20 mouse cellular contexts compared by ENCODE assay signal in the genomic region with DNA sequence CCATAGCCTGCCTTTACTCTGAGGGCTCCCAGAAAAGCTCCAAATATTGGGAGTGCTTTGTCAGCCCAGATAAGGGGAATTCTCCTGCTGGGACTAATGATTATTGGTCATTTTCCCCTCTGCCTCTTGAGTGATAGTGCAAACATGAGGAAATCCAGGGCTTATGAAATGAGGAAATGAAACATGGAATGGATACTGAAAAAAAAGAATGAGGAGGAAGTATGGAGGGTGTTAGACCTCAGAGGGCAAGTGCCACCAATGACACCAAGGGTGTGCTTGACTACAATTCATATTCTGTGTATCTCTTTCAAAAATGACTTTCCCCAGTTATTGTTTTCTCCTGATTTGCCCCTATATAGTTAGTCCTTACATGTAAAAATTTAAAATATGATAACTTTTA.
DNase-seq lines count a peak whose midpoint lies in the region; ATAC-seq and TF ChIP-seq lines count a peak whose summit lies in the region.
"Had no signal": no experiment of that assay in that cellular context is flagged by ENCODE, and none has a peak within 500 bp of the region (broad histone marks: within the 10 kb centered on the region; RNA-seq: fewer than 3 reads in every experiment).

No protein-coding gene starts in this region.

- no peak for TF ChIP-seq CTCF in layer of hippocampus, adult 2 months (conservative IDR thresholded peaks at IDR 0.05)

- DNase-seq in layer of hippocampus, adult 2 months (ENCODE audit: low spot score in 2 of 2): no peak
- DNase-seq in layer of hippocampus, postnatal 14 days (ENCODE audit: low spot score in 2 of 2): no peak
- no peak for DNase-seq in adrenal gland, adult 8-10 months
- DNase-seq: adrenal gland, adult 2 months; adrenal gland, postnatal 25 days; B cell, adult 2 months; cerebellum, adult 11-12 months; cerebellum, adult 8-10 months; forebrain, postnatal 0 days; gastrocnemius, adult 2 months; gastrocnemius, postnatal 14 days had no signal

- H3K4me3 ChIP-seq in layer of hippocampus, adult 2 months: no peak overlapping the region
- H3K4me3 ChIP-seq: embryonic facial prominence, embryonic 12.5 days; embryonic facial prominence, embryonic 15.5 days; gastrocnemius, adult 2 months; heart, adult 2 months; hindbrain, embryonic 12.5 days; hindbrain, embryonic 15.5 days had no signal

- peak; percentile 87 for ATAC-seq in common myeloid progenitor, adult 5-6 weeks (replicated peaks; ENCODE audit: low read depth, poor library complexity, severe bottlenecking)
- ATAC-seq in megakaryocyte, adult 5-6 weeks (ENCODE audit: poor library complexity, severe bottlenecking): peak; percentile 82
- no peak for ATAC-seq in CD4-positive, CD25-positive, alpha-beta regulatory T cell, adult 4 months
- ATAC-seq: forebrain, embryonic 14.5 days; forebrain, postnatal 0 days had no signal

- H3K27ac ChIP-seq in layer of hippocampus, adult 2 months: peak overlapping the region; percentile 53; the same call in 1 of the 2 replicates
- H3K27ac ChIP-seq: embryonic facial prominence, embryonic 12.5 days; embryonic facial prominence, embryonic 15.5 days; heart, adult 2 months; hindbrain, embryonic 12.5 days; hindbrain, embryonic 15.5 days had no signal
